Mouse (Mus musculus) urinary bladder, postnatal 10 days (tissue): ENCODE measurements around the gene Zfp410.
A peak's percentile ranks its signal among the peaks of the same experiment; 100 is the strongest.

Experiments used
- DNase-seq: peaks from one replicate; pipeline ENCODE4 v3.0.0; 2022; ENCODE audit warnings: low spot score

Gene Zfp410

GRCm38 (mm10) chr12:84361555-84362489 lies 45.2 kb downstream of the Zfp410 start, which contains the start of the genes Coq6 and Fam161b:
TSS of gene Coq6 (plus strand) at chr12:84361657.
TSS of gene Fam161b (minus strand) at chr12:84361833.
- DNase-seq = peak; percentile 69

GRCm38 (mm10) chr12:84362872-84363271 lies 46.2 kb downstream of the Zfp410 start:
- DNase-seq = no peak

- DNase-seq = no peak
Observed at GRCm38 (mm10) chr12:84364291-84364690, 47.6 kb downstream of the Zfp410 start.

- no peak for DNase-seq
Observed at GRCm38 (mm10) chr12:84365137-84365536, 48.5 kb downstream of the Zfp410 start.

- no peak for DNase-seq
Observed at GRCm38 (mm10) chr12:84366971-84367370, 50.3 kb downstream of the Zfp410 start.

- no peak for DNase-seq
Observed at GRCm38 (mm10) chr12:84371647-84372046, 55.0 kb downstream of the Zfp410 start.

GRCm38 (mm10) chr12:84373831-84374481 lies 57.3 kb downstream of the Zfp410 start:
- DNase-seq = no peak

- DNase-seq = no peak
Observed at GRCm38 (mm10) chr12:84382369-84382768, 65.7 kb downstream of the Zfp410 start.

- DNase-seq = no peak
Observed at GRCm38 (mm10) chr12:84384644-84385081, 68.0 kb downstream of the Zfp410 start.

- no peak for DNase-seq
Observed at GRCm38 (mm10) chr12:84385408-84385807, 68.8 kb downstream of the Zfp410 start.

GRCm38 (mm10) chr12:84388097-84388496 lies 71.4 kb downstream of the Zfp410 start:
- DNase-seq = no peak

GRCm38 (mm10) chr12:84388774-84389400 lies 72.2 kb downstream of the Zfp410 start:
- DNase-seq = no peak

- no peak for DNase-seq
Observed at GRCm38 (mm10) chr12:84390336-84390735, 73.7 kb downstream of the Zfp410 start.

GRCm38 (mm10) chr12:84392681-84393080 lies 76.0 kb downstream of the Zfp410 start:
- no peak for DNase-seq
